Mouse (Mus musculus): ENCODE measurements at regions not wholly inside any gene's neighbourhood (a gene's known extent, or its start where the extent isn't known, plus 50 kb on each side); places are given as distances from the start of the nearest gene placed in this dataset.

DNA sequence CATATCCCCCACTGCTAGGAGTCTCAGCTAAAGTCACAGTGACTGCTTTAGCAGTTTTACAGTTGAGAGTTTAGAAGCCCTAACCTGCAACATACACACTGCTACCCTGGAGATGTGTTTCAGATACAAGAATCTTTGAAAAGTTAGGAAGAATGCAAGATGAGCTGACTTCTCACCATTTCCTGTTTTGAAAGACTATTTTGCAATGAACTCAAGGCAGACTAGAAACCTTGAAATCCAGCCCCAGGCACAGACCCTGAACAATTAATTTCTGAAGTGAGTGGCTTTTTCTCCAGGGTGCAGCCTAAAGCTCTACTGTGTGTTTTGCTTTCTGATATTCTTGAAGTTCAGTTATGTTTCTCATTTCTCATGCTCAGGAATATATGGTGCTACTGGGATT lies 440.6 kb downstream of the Nebl start:
- DNase-seq: no peak

GRCm38 (mm10) chr2:17287598-17287997 lies 443.7 kb downstream of the Nebl start:
- no peak for DNase-seq

GRCm38 (mm10) chr2:17249960-17250359 lies 481.3 kb downstream of the Nebl start:
- DNase-seq: no peak

GRCm38 (mm10) chr2:17245821-17246220 lies 485.4 kb downstream of the Nebl start:
- DNase-seq: no peak

GRCm38 (mm10) chr2:17215607-17216006 lies 515.7 kb downstream of the Nebl start:
- DNase-seq: no peak

DNA sequence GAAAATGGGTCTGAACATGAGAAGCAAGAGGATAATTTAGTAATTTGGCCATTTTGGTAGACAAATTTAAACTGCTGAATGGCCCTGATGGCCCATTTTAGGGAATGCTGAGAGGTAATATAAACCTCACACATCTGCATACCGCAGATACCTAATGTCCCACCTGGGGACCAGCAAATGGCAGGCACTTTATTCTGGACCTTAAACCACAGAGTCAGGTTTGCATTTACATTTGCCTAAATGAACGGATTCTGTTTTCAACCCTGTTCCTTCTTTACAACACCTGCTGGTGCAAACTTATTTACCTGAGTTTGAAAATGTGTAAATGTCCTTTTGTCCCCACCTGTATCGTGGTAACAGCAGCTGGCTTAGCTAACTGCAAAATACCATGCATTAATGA lies 516.4 kb downstream of the Nebl start:
- DNase-seq: no peak

- no peak for DNase-seq
Measured at GRCm38 (mm10) chr2:17212566-17212965, 518.7 kb downstream of the Nebl start.

- DNase-seq: no peak
Measured at GRCm38 (mm10) chr2:17211105-17211504, 520.2 kb downstream of the Nebl start.

GRCm38 (mm10) chr2:17193611-17194010 lies 537.7 kb downstream of the Nebl start:
- DNase-seq: no peak

DNA sequence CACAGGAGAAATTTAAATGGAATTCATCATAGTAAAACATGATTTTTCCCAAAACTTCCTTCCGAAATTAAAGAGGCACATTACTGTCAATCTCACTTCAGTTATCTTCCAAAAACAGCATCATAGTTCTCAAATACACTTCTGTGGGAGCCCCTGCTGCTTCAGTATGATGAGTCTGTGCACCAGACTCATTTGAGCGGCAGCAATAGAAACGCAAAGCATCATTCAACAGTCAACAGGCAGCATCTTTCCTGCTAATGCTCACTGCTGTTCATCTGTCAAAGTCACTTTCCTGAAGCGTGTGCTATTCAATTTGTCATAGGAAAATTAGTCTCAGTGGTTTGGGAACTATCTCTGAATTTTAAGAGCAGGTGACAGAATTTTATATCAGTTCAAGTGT lies 542.1 kb downstream of the Nebl start:
- DNase-seq: no peak

- no peak for DNase-seq
Measured at GRCm38 (mm10) chr2:17187822-17188221, 543.4 kb downstream of the Nebl start.

GRCm38 (mm10) chr2:17183696-17184095 lies 547.6 kb downstream of the Nebl start:
- DNase-seq: no peak

- no peak for DNase-seq
Measured at GRCm38 (mm10) chr2:17181597-17181996, 549.7 kb downstream of the Nebl start.

GRCm38 (mm10) chr2:17168896-17169295 lies 562.4 kb downstream of the Nebl start:
- DNase-seq: no peak

DNA sequence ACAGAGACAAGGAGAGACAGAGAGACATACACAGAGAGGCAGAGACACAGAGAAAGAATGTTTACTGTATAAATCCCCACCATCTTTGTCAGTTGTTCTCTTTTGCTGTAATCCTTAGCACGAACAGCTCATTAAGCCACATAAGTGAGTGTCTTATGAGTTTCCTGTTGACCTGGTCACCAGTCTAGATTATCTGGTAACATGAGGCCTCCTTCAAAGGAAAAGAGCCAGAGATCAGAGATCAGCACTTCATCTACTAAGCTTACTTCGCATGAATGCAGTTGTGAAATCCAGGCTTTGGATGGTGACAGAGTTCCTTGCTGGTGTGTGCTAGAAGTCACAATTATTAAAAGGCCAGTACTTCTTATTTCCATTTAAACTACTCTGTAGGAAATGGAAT lies 566.2 kb downstream of the Nebl start:
- DNase-seq: no peak

DNA sequence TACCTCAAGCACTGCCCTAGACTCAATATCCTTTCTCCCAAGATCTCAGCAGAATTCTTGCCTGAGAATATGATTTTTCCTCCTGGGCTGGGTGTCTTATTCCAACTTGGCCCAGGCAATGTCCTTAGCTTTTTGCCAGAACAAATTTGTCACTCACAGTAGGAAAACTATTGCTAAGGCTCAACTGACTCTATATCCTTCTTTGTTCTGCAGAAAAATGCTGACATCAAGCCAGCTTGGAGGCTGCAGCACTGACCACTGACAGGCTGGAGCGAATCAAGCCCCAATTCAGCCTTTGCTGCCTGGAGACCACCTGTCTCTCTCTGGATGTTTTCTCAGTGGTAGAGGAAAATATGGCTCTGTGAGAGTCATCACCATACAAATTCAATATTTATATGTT lies 572.8 kb downstream of the Nebl start:
- DNase-seq: no peak

GRCm38 (mm10) chr2:17157336-17157735 lies 573.9 kb downstream of the Nebl start:
- DNase-seq: no peak

GRCm38 (mm10) chr2:17155596-17155995 lies 575.7 kb downstream of the Nebl start:
- DNase-seq: peak; percentile 8 to 31

- DNase-seq: no peak
Measured at GRCm38 (mm10) chr2:17123626-17124025, 607.6 kb downstream of the Nebl start.

DNA sequence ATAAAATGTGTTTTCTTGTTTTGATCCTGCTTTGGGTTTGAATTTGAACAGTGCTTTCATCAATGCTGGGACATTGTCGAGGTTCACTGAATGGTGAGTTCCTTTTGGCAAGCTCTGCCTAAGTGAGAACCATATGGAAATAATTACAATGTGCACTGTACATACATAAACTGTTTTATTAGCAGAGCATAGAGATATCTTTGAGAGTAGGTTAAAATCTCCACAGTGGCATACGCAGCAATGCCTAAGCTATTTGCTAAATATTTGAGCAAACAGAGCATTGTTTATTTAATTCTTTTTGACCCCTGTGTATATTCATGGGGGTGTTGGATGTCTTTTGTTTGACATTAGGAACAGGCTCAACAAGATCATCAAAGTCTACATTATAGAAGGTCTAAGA lies 614.0 kb downstream of the Nebl start:
- no peak for DNase-seq

GRCm38 (mm10) chr2:17111177-17111576 lies 620.1 kb downstream of the Nebl start:
- DNase-seq: no peak

DNA sequence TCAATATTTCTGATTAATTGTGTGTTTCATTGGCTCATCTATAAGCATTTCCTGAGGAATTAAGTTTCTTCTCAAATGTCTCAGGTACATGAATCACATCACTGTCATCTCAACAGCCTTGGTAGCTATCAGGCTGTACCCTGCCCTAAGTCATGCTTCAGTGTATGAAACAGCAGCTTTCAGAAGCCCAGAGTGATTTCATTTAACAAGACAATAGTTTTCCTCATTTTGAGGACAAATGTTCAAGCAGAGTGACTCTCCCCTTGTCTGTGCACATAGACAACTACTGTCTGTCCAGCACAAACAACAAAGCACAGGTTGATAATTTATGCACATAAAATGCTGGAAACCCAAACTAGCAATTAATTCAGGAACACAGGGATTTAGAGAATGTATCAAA lies 630.1 kb downstream of the Nebl start:
- no peak for DNase-seq

GRCm38 (mm10) chr2:17097546-17097945 lies 633.7 kb downstream of the Nebl start:
- DNase-seq: no peak

GRCm38 (mm10) chr2:17091454-17091853 lies 639.8 kb downstream of the Nebl start:
- DNase-seq: no peak

DNA sequence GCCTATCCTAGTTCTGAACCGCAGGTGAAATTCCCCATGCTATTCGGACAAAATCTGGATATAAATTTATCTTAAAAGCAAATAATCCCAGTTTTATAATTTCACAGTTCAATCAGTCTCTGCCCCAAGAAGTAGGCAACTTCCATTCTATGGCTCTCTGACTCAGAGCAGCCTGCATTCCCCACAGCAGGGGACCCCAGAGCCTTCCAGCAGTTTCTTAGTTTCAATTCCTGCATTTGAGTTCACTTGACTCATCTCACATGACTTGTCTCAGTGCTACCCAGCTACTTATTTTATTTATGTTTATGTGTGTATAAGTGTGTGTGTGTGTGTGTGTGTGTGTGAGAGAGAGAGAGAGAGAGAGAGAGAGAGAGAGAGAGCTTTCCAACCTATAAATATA lies 650.0 kb downstream of the Nebl start:
- DNase-seq: no peak
